Mouse (Mus musculus) forebrain, embryonic 13.5 days (tissue): ENCODE data around the gene Cpsf4. TPM values are rescaled to one million over a fixed set of nuclear protein-coding genes. Genes with fewer than 3 reads are reported as not detected.

Experiments used
- ATAC-seq: fragments of 200-750 bp; cut with Nextera tagmentation; 2 replicates; pipeline ENCODE4 v1.8.0; 2017
- H3K27ac ChIP-seq: fragments of 300-500 bp; sonication (generic); 2 replicates; pipeline ENCODE4 v1.5.1; 2015; ENCODE audit warnings: inconsistent platforms, mild to moderate bottlenecking, moderate library complexity
- H3K27me3 ChIP-seq: fragments of 300-500 bp; sonication (generic); 2 replicates; pipeline ENCODE4 v1.6.1; 2015; ENCODE audit warnings: mild to moderate bottlenecking, inconsistent platforms
- H3K36me3 ChIP-seq: fragments of 300-500 bp; sonication (generic); 2 replicates; pipeline ENCODE4 v1.6.1; 2015; ENCODE audit warnings: mild to moderate bottlenecking, inconsistent platforms; ENCODE audit not compliant: poor library complexity, severe bottlenecking
- H3K4me1 ChIP-seq: fragments of 300-500 bp; sonication (generic); 2 replicates; pipeline ENCODE4 v1.6.1; 2015; ENCODE audit warnings: inconsistent platforms
- H3K4me2 ChIP-seq: fragments of 300-500 bp; sonication (generic); 2 replicates; pipeline ENCODE4 v1.6.1; 2015; ENCODE audit warnings: inconsistent platforms, mild to moderate bottlenecking, moderate library complexity
- H3K4me3 ChIP-seq: fragments of 300-500 bp; sonication (generic); 2 replicates; pipeline ENCODE4 v1.5.1; 2015; ENCODE audit warnings: mild to moderate bottlenecking, inconsistent platforms
- H3K9ac ChIP-seq: fragments of 300-500 bp; sonication (generic); 2 replicates; pipeline ENCODE4 v1.6.1; 2015; ENCODE audit warnings: mild to moderate bottlenecking, inconsistent platforms
- H3K9me3 ChIP-seq: fragments of 300-500 bp; sonication (generic); replicated peaks from 2 replicates; pipeline ENCODE4 v1.6.1; 2016; ENCODE audit warnings: inconsistent platforms
- WGBS: fragments of 180-500 bp; shearing (Covaris S2); methylation state at CpG from one replicate; pipeline ENCODE4 v1.1.7; 2015; 5-methylcytosine and 5-hydroxymethylcytosine counted together
- polyA plus RNA-seq: library from polyadenylated mRNA; unstranded; fragments of >200 nt; fragmentation: Nextera tagmentation; extraction: Ambion mirVana; gene quantifications from 2 replicates; pipeline ENCODE4 v1.2.1, GENCODE M21; 2015

The Cpsf4 gene
- polyA plus RNA-seq, 1 experiment from 2014 or later, result 64.0 TPM

- Histone ChIP-seq H3K9ac (no peak overlapping the region), H3K9me3 (no peaks in the 10 kb centered on the region), H3K4me2 (peak overlapping the region; percentile 90), H3K36me3 (peaks cover 43% of the 10 kb centered on the region), H3K4me1 (peaks cover 21% of the 10 kb centered on the region), H3K27ac (no peak overlapping the region), H3K4me3 (no peak overlapping the region), H3K27me3 (no peaks in the 10 kb centered on the region)
- no peak for ATAC-seq
- WGBS, result 97% methylated on average over 6 of the region's 6 CpGs
Observed at GRCm38 (mm10) chr5:145189416-145189815, 22.4 kb downstream of the Cpsf4 start.

DNA sequence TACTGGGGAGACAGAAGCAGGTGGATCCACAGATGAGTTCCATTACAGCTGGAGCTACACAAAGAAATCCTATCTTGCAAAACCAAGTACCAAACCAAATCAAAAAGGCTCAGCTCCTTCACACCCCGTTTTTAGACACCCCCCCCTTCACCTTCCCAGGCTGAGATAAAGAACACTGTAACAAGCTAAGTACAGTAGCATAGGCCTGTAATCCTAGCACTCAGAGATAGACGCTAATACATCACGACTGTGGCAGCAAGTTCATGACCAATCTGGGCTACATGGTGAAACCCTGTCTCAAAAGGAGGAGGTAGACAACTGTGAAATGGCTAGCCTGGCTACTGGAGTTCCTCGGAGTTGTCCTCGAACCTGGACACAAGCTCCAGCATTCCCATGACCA lies 23.4 kb downstream of the Cpsf4 start:
- Histone ChIP-seq H3K4me1 (peaks cover 21% of the 10 kb centered on the region), H3K36me3 (peaks cover 44% of the 10 kb centered on the region), H3K4me2 (peak overlapping the region; percentile 90), H3K9me3 (no peaks in the 10 kb centered on the region), H3K27ac (no peak overlapping the region), H3K4me3 (peak overlapping the region; percentile 89), H3K9ac (peak overlapping the region; percentile 96), H3K27me3 (no peaks in the 10 kb centered on the region)
- 57% methylated on average over 5 of the region's 5 CpGs for WGBS
- ATAC-seq, result no peak

DNA sequence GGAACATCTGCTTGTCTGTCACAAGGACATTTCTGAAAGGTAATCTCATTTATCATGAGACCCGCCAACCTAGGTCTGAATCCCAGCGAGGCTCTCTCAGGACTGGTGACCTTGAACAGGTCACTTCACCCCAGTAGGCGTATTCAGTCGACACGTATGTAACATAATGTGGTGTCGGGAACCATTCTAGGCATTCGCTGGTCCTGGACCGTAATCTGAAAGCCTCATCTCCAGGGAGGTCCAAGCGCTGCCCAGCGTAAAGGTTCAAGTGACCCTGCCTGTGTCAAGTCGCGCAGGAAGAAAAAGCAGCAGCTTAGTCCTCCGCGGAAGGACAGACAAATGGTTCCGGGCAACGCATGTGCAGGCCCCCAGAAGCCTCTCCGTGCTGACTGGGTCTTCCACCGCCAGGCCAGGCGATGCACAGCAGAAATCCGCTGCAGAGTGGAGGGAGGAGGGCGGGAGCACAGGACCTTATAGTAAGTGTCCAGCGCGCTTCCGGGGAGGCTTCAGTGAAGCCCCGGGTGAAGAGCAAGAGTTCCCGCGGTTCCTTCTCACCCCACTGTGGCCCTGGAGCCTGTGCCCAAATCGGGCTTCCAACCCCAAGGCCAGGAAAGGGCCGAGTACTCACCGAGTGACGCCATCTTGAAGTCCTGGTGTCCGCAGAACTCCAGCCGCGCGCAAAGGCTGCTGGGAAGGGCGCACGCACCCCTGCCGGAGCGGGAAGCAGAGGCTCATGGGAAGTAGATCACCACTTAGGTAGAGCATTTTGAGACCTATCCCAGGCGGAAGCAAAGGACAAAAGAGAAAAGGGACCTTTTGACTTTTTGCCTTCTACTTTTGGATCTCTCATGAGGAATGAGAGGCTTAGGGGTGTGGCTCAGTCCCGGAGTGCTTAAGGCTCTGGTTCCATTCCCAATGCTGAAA lies 24.1 kb downstream of the Cpsf4 start:
- H3K27me3 ChIP-seq, result no peaks in the 10 kb centered on the region
- under 1% methylated on average over 41 of the region's 41 CpGs for WGBS
- H3K9me3 ChIP-seq, result no peaks in the 10 kb centered on the region
- peak overlapping the region; percentile 90 for H3K4me2 ChIP-seq
- H3K36me3 ChIP-seq, result peaks cover 44% of the 10 kb centered on the region
- H3K4me3 ChIP-seq, result peak overlapping the region; percentile 89
- H3K4me1 ChIP-seq, result peaks cover 21% of the 10 kb centered on the region
- peak overlapping the region; percentile 96 for H3K9ac ChIP-seq
- H3K27ac ChIP-seq, result peak overlapping the region; percentile 80
- peak; percentile 89 for ATAC-seq

DNA sequence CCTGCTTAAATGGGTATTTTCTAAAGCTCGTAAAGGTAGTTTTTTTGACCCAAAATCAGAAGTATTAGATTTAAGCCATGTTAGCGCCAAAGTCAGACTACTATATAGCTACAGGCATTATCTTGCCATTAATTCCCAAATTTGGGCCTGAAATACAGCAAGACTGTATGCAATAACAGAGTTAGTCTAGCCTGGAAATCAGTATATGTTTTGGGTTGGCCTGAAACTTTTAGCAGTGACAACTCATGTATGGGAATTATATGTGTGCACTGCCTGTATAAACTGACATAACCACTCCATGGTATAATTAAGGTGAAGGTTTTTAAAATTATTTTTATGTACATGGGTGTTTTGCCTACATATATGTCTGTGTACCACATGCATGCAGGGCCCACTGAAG lies 24.9 kb downstream of the Cpsf4 start, which contains the start of gene Atp5j2:
Gene Atp5j2 (minus strand): TSS at position 101 of the 400 bp plus-strand sequence.
- ATAC-seq, result no peak
- Histone ChIP-seq H3K4me1 (peaks cover 21% of the 10 kb centered on the region), H3K27ac (peak within 1 kb of the TSS; percentile 80), H3K4me3 (peak within 1 kb of the TSS; percentile 89), H3K4me2 (peak within 1 kb of the TSS; percentile 90), H3K9me3 (no peaks in the 10 kb centered on the region), H3K27me3 (no peaks in the 10 kb centered on the region), H3K36me3 (peaks cover 42% of the 10 kb centered on the region), H3K9ac (peak within 1 kb of the TSS; percentile 96)
- WGBS, result 78% methylated on average over 2 of the region's 2 CpGs

- no peak overlapping the region for H3K27ac ChIP-seq
- H3K9ac ChIP-seq, result no peak overlapping the region
- peaks cover 24% of the 10 kb centered on the region for H3K36me3 ChIP-seq
- H3K27me3 ChIP-seq, result no peaks in the 10 kb centered on the region
- no peak for ATAC-seq
- H3K9me3 ChIP-seq, result no peaks in the 10 kb centered on the region
- peaks cover 17% of the 10 kb centered on the region for H3K4me1 ChIP-seq
- peak overlapping the region; percentile 69; the same call in 1 of the 2 replicates for H3K4me3 ChIP-seq
- WGBS, result 81% methylated on average over 7 of the region's 7 CpGs
- peak overlapping the region; percentile 97 for H3K4me2 ChIP-seq
Observed at GRCm38 (mm10) chr5:145200387-145200786, 33.4 kb downstream of the Cpsf4 start.

DNA sequence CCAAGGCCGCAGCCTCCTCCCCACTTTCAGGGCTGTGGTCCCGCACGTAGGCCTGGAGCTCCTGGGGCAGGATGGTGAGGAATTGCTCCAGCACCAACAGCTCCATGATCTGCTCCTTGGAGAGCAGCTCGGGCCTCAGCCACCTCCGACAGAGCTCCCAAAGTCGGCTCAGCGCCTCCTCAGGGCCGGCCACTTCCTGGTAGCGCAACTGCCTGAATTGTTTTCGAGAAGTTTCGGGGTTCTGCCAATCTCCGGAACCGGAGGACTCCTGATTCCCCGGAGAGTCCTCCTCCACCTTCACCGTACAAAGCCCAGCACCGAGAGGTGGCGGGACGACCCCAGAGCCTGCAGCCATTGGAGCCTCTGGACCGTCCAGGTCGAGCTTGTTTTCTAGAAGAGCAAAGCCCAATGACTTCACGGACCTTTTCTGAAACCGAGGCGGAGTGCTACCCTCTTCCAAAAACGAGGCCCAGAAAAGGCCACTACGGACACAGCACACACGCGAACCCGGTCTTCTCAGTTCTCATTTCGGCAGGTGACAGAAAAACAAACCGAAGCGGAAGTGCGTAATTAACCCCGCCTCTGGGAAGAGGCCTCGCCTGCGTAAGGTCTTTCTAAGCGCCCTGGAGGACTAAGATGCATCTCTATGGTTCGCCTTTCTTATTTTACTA lies 34.4 kb downstream of the Cpsf4 start, which contains the start of gene Zkscan14:
Gene Zkscan14 (minus strand): TSS at position 548 of the 671 bp plus-strand sequence.
- H3K9me3 ChIP-seq, result no peaks in the 10 kb centered on the region
- WGBS, result 2% methylated on average over 37 of the region's 37 CpGs
- H3K36me3 ChIP-seq, result peaks cover 13% of the 10 kb centered on the region
- peak within 1 kb of the TSS; percentile 69 for H3K4me3 ChIP-seq
- H3K4me2 ChIP-seq, result peak within 1 kb of the TSS; percentile 97
- peaks cover 25% of the 10 kb centered on the region for H3K4me1 ChIP-seq
- H3K27me3 ChIP-seq, result no peaks in the 10 kb centered on the region
- H3K9ac ChIP-seq, result peak within 1 kb of the TSS; percentile 74
- no peak within 1 kb of the TSS; the same call in 1 of the 2 replicates for H3K27ac ChIP-seq
- ATAC-seq, result peak; percentile 14; the same call in 1 of the 2 replicates

DNA sequence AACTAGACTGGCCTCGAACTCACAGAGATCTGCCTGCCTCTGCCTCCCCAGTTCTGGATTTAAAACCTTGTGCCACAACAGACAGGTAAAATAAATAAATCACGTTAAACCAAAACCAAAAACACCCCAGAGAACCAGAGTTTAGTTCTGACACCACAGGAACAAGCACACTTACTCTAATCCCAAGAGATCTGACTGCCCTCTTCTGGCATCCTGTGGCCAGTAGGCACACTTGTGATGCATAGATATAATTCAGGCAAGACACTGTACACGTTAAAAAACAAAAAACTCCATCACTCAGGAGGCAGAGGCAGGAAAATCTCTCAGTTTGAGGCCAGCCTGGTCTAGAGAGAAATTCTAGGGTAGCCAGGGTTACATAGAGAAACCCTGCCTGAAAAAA lies 35.4 kb downstream of the Cpsf4 start:
- ATAC-seq, result no peak
- 51% methylated on average over 3 of the region's 3 CpGs for WGBS
- Histone ChIP-seq H3K9me3 (no peaks in the 10 kb centered on the region), H3K4me2 (no peak overlapping the region), H3K4me3 (no peak overlapping the region), H3K27ac (no peak overlapping the region), H3K4me1 (peaks cover 25% of the 10 kb centered on the region), H3K9ac (no peak overlapping the region), H3K36me3 (peaks cover 13% of the 10 kb centered on the region), H3K27me3 (no peaks in the 10 kb centered on the region)

GRCm38 (mm10) chr5:145203936-145204691 lies 37.1 kb downstream of the Cpsf4 start, which contains the start of gene Zkscan5:
TSS of gene Zkscan5 (plus strand) at chr5:145204562.
- peak; percentile 97 for ATAC-seq
- Histone ChIP-seq H3K9ac (peak within 1 kb of the TSS; percentile 62), H3K9me3 (no peaks in the 10 kb centered on the region), H3K36me3 (peaks cover 16% of the 10 kb centered on the region), H3K27ac (peak within 1 kb of the TSS; percentile 89), H3K4me3 (peak within 1 kb of the TSS; percentile 60), H3K4me2 (peak within 1 kb of the TSS; percentile 65), H3K27me3 (no peaks in the 10 kb centered on the region), H3K4me1 (peaks cover 25% of the 10 kb centered on the region)
- 0% methylated on average over 22 of the region's 22 CpGs for WGBS

DNA sequence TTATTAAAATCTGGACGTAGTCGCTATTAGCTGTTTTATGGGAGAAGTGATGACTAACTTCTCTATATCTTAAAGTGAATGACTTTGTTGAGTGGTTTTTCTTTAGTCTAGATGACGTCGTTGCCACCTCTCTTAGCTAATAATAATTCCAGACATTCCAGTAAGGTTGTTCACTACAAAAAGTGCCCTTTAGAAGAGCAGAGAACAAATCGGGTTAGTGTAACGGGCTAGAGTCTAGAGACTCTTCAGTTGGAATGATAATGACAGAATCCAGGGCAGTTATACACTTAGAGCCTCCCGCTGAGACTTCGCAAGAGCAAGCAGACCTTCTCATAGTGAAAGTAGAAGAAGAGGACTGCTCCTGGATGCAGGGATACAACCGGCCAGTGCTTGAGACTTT lies 38.0 kb downstream of the Cpsf4 start:
- H3K9ac ChIP-seq, result peak overlapping the region; percentile 50
- H3K9me3 ChIP-seq, result no peaks in the 10 kb centered on the region
- no peaks in the 10 kb centered on the region for H3K27me3 ChIP-seq
- peak overlapping the region; percentile 65 for H3K4me2 ChIP-seq
- no peak overlapping the region for H3K27ac ChIP-seq
- ATAC-seq, result no peak
- H3K4me1 ChIP-seq, result peaks cover 25% of the 10 kb centered on the region
- WGBS, result 24% methylated on average over 9 of the region's 9 CpGs
- H3K36me3 ChIP-seq, result peaks cover 23% of the 10 kb centered on the region
- peak overlapping the region; percentile 60 for H3K4me3 ChIP-seq

- peaks cover 13% of the 10 kb centered on the region for H3K4me1 ChIP-seq
- WGBS, result 97% methylated on average over 6 of the region's 6 CpGs
- ATAC-seq, result no peak
- peaks cover 46% of the 10 kb centered on the region for H3K36me3 ChIP-seq
- H3K27me3 ChIP-seq, result no peaks in the 10 kb centered on the region
- no peak overlapping the region for H3K9ac ChIP-seq
- H3K9me3 ChIP-seq, result no peaks in the 10 kb centered on the region
- H3K27ac ChIP-seq, result no peak overlapping the region
- H3K4me3 ChIP-seq, result no peak overlapping the region
- H3K4me2 ChIP-seq, result no peak overlapping the region
Observed at GRCm38 (mm10) chr5:145207385-145207784, 40.4 kb downstream of the Cpsf4 start.

GRCm38 (mm10) chr5:145207954-145208353 lies 40.9 kb downstream of the Cpsf4 start:
- H3K36me3 ChIP-seq, result peaks cover 52% of the 10 kb centered on the region
- WGBS, result 89% methylated on average over 6 of the region's 6 CpGs
- H3K4me3 ChIP-seq, result no peak overlapping the region
- ATAC-seq, result no peak
- H3K27me3 ChIP-seq, result no peaks in the 10 kb centered on the region
- no peaks in the 10 kb centered on the region for H3K9me3 ChIP-seq
- H3K4me2 ChIP-seq, result no peak overlapping the region
- peaks cover 13% of the 10 kb centered on the region for H3K4me1 ChIP-seq
- H3K27ac ChIP-seq, result no peak overlapping the region
- H3K9ac ChIP-seq, result no peak overlapping the region
